Mouse (Mus musculus) liver, embryonic 12.5 days (tissue): ENCODE measurements around the gene Gm42791. TPM values are rescaled to one million over a fixed set of nuclear protein-coding genes. Genes with fewer than 3 reads are reported as not detected.

Experiments
- ATAC-seq: fragments of 200-750 bp; cut with Nextera tagmentation; 2 replicates; pipeline ENCODE4 v1.8.0; 2017; ENCODE audit warnings: moderate number of reproducible peaks, mild to moderate bottlenecking, moderate library complexity
- H3K27ac ChIP-seq: fragments of 300-500 bp; sonication (generic); 2 replicates; pipeline ENCODE4 v1.5.1; 2016; ENCODE audit warnings: mild to moderate bottlenecking
- H3K27me3 ChIP-seq: fragments of 300-500 bp; sonication (generic); replicated peaks from 2 replicates; pipeline ENCODE4 v1.6.1; 2016; ENCODE audit warnings: mild to moderate bottlenecking, moderate library complexity
- H3K36me3 ChIP-seq: fragments of 300-500 bp; sonication (generic); 2 replicates; pipeline ENCODE4 v1.6.1; 2016; ENCODE audit warnings: mild to moderate bottlenecking, moderate library complexity
- H3K4me1 ChIP-seq: fragments of 300-500 bp; sonication (generic); 2 replicates; pipeline ENCODE4 v1.6.1; 2016
- H3K4me2 ChIP-seq: fragments of 300-500 bp; sonication (generic); 2 replicates; pipeline ENCODE4 v1.6.1; 2016; ENCODE audit warnings: mild to moderate bottlenecking, moderate library complexity
- H3K4me3 ChIP-seq: fragments of 300-500 bp; sonication (generic); 2 replicates; pipeline ENCODE4 v1.5.1; 2016; ENCODE audit warnings: mild to moderate bottlenecking, moderate library complexity
- H3K9ac ChIP-seq: fragments of 300-500 bp; sonication (generic); 2 replicates; pipeline ENCODE4 v1.6.1; 2016; ENCODE audit warnings: mild to moderate bottlenecking, moderate library complexity
- H3K9me3 ChIP-seq: fragments of 300-500 bp; sonication (generic); replicated peaks from 2 replicates; pipeline ENCODE4 v1.6.1; 2016; ENCODE audit warnings: mild to moderate bottlenecking, moderate library complexity
- WGBS: fragments of 180-500 bp; shearing (Covaris S2); methylation state at CpG from one replicate; pipeline ENCODE4 v1.1.7; 2016; ENCODE audit not compliant: insufficient replicate concordance; 5-methylcytosine and 5-hydroxymethylcytosine counted together
- polyA plus RNA-seq: library from polyadenylated mRNA; unstranded; fragments of >200 nt; fragmentation: Nextera tagmentation; extraction: Ambion mirVana; gene quantifications from 2 replicates; pipeline ENCODE4 v1.2.1, GENCODE M21; 2016

Gene Gm42791
- polyA plus RNA-seq, 1 experiment from 2014 or later, result 1.7 TPM

DNA sequence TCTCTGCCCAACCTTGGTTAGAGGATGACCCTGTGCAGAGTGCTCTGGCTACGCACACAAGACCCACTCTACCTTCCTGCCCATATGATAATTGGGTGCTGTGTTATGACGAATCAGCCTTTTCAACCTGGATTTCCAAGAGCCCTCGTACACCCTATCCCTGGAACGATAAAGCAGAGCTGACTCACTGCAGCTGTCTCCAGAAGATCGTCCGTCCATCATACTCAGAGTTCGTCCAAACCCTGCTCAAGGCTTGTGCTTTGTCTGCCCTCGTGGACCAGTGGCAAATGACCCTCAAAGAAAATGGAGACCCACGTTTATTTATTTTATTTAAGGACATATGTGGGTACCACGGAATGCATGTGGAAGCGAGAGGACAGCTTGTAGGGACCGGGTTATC, 19.9 kb downstream of the Gm42791 start:
- H3K9ac ChIP-seq, result no peak overlapping the region
- WGBS, result 73% methylated on average over 12 of the region's 12 CpGs

DNA sequence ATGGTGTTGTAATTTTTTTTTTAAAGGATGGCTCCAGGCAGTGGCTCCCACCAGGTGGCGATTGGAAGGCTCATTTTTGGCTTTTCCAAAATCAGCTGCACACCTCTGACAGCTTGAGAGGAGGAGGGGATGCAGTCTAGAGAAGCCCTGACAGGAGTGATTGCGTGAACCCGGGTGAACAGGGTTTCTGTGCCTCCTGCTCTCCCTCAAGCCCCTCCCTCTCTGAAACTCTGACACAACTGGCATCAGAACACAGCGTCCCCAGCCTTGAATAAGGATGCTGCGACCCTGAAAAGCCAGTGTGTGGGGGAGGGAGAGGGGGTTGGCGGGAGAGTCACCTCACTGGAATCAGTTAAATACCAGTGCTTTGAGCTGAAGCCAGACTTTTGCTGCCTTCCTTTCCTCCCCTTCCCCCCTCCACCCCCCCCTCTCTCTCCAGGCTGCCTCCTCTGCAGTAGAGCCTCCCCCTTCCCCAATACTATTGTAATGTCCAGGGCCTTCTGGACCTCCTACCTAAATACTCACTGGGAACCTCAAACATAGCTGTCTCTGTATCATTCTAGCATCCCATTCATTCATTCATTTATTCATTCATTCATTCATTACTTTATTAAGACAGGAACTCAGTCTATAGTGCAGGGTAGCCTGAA, 21.8 kb downstream of the Gm42791 start:
- Histone ChIP-seq H3K9me3 (no peaks in the 10 kb centered on the region), H3K27me3 (no peaks in the 10 kb centered on the region)
- 24% methylated on average over 6 of the region's 6 CpGs for WGBS

More for the DNA sequence above, 19.9 kb downstream of the Gm42791 start:
- no peaks in the 10 kb centered on the region for H3K36me3 ChIP-seq
- peaks cover 60% of the 10 kb centered on the region for H3K4me1 ChIP-seq
- H3K27me3 ChIP-seq, result no peaks in the 10 kb centered on the region
- no peak overlapping the region for H3K27ac ChIP-seq
- no peaks in the 10 kb centered on the region for H3K9me3 ChIP-seq
- H3K4me3 ChIP-seq, result no peak overlapping the region
- no peak overlapping the region for H3K4me2 ChIP-seq
- no peak for ATAC-seq

DNA sequence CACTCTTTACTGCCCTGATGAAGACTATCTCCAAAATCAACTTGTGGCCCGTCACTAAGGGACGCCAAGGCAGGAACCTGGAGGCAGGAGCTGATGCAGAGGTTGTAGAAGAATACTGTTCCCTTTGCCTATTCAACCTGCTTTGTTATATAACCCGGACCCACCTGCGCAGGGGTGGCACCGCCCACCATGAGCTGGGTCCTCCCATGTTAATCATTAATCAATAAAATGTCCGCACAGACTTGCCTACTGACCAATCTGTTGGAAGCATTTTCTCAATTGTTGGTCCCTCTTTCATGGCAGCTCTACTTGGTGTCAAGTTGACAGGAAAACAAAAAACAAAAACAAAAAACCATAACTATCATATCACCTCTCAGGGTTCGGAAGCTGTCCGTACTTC, 22.8 kb downstream of the Gm42791 start:
- Histone ChIP-seq H3K4me3 (no peak overlapping the region), H3K36me3 (no peaks in the 10 kb centered on the region), H3K4me1 (peaks cover 58% of the 10 kb centered on the region), H3K9me3 (no peaks in the 10 kb centered on the region), H3K4me2 (no peak overlapping the region), H3K9ac (no peak overlapping the region), H3K27me3 (no peaks in the 10 kb centered on the region), H3K27ac (no peak overlapping the region)
- ATAC-seq, result no peak
- 81% methylated on average over 8 of the region's 8 CpGs for WGBS

More for the DNA sequence above, 21.8 kb downstream of the Gm42791 start:
- Histone ChIP-seq H3K4me1 (peaks cover 58% of the 10 kb centered on the region), H3K36me3 (no peaks in the 10 kb centered on the region), H3K9ac (no peak overlapping the region), H3K27ac (no peak overlapping the region), H3K4me3 (no peak overlapping the region), H3K4me2 (no peak overlapping the region)
- no peak for ATAC-seq

DNA sequence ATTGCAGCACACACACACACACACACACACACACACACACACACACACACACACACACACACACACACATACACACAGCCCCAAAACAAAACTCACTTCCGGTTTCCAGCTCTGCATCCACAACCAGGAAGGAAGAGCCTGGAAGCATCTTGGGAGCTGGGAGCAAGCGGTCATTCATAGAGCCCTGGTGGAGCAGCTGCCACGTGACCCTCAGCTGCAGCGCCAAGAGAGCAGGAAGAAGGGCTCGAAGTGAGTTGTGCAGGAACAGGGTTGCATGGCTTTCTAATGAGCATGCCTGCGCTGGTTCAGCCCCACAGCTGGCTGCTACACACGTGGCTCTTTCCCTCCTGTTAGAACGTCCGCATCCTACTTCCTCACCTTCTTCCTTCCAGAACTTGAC, 25.3 kb downstream of the Gm42791 start:
- H3K4me3 ChIP-seq, result no peak overlapping the region
- 49% methylated on average over 9 of the region's 9 CpGs for WGBS
- no peaks in the 10 kb centered on the region for H3K9me3 ChIP-seq
- peaks cover 78% of the 10 kb centered on the region for H3K4me1 ChIP-seq
- H3K36me3 ChIP-seq, result no peaks in the 10 kb centered on the region
- H3K27ac ChIP-seq, result no peak overlapping the region
- H3K27me3 ChIP-seq, result no peaks in the 10 kb centered on the region
- H3K9ac ChIP-seq, result no peak overlapping the region
- no peak for ATAC-seq
- H3K4me2 ChIP-seq, result no peak overlapping the region

DNA sequence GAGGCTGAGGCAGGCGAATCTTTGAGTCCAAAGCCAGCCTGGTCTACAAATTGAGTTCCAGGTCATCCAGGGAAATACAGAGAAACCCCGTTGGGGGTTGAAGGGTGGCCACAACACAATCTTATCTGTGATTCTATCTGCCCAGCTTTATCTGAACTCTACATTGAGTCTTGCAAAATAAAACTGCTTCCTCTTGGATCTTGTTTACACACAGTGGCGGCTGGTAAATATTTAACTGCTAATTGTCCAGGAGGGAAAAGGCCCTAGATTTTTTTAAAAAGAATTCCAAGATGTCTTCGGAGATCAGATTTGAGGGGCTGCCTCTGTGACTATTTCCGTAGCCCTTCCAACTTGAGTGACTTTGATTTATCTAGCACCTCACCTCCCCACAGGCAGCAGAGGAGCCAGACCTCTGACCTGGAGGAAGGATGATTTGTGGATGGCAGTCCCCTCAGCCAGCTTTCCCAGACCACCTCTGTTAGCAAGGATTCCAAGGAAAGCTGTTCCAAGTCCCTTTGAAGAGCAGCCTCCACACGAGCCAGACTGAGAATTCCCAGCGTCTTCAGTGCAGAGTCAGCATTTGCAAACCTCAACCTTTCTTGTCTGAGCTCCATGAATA, 25.9 kb downstream of the Gm42791 start:
- WGBS, result 46% methylated on average over 7 of the region's 7 CpGs
- peak overlapping the region; percentile 55; the same call in 1 of the 2 replicates for H3K27ac ChIP-seq
- no peaks in the 10 kb centered on the region for H3K9me3 ChIP-seq
- no peak overlapping the region for H3K4me3 ChIP-seq
- H3K4me1 ChIP-seq, result peaks cover 78% of the 10 kb centered on the region
- H3K27me3 ChIP-seq, result no peaks in the 10 kb centered on the region
- no peak for ATAC-seq
- H3K36me3 ChIP-seq, result no peaks in the 10 kb centered on the region
- no peak overlapping the region for H3K4me2 ChIP-seq
- H3K9ac ChIP-seq, result no peak overlapping the region

DNA sequence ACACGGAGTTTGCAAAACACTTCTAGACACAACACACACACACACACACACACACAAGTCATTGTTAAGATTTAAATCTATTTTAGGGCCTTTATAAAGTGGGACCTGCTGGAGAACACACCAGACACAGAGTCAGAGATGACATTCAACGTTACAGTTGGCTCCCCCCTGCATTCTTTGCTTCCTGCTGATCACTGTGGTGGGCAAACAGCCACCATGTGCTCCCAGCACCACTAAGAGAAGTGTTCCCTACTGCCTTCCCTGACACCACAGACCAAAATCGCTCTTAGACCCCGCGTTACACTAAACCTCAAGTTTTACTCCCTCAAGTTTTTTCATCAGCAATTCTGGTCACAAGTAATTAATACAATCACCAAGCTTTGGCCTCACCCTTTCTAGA, 26.8 kb downstream of the Gm42791 start:
- H3K4me3 ChIP-seq, result no peak overlapping the region
- no peaks in the 10 kb centered on the region for H3K9me3 ChIP-seq
- no peak overlapping the region for H3K4me2 ChIP-seq
- no peaks in the 10 kb centered on the region for H3K36me3 ChIP-seq
- peaks cover 80% of the 10 kb centered on the region for H3K4me1 ChIP-seq
- peak overlapping the region; percentile 33; the same call in 1 of the 2 replicates for H3K27ac ChIP-seq
- no peak for ATAC-seq
- H3K9ac ChIP-seq, result no peak overlapping the region
- 49% methylated on average over 5 of the region's 5 CpGs for WGBS
- no peaks in the 10 kb centered on the region for H3K27me3 ChIP-seq

DNA sequence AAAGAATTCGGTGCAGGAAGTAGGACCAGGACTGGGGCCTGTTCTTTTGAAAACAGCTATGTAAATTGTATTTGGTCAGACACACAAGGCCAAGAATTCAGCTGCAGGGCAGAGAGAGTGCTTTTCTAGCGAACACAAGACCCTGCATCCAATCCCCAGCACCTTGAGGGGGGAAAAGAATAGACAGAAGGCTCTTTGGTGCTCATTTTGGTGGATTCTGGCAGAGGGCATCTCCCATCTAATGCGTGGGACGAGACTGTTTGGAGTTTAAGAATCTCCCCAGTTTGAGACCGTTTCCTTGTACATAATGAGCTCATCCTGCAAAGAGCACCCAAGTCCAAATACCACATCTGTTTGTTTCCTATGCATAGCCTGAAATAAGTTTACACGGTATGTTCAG, 28.6 kb downstream of the Gm42791 start:
- Histone ChIP-seq H3K4me2 (peak overlapping the region; percentile 65), H3K36me3 (no peaks in the 10 kb centered on the region), H3K9ac (peak overlapping the region; percentile 47), H3K4me3 (no peak overlapping the region), H3K4me1 (peaks cover 75% of the 10 kb centered on the region), H3K27ac (peak overlapping the region; percentile 91), H3K9me3 (no peaks in the 10 kb centered on the region), H3K27me3 (no peaks in the 10 kb centered on the region)
- no peak for ATAC-seq
- WGBS, result 56% methylated on average over 6 of the region's 6 CpGs

DNA sequence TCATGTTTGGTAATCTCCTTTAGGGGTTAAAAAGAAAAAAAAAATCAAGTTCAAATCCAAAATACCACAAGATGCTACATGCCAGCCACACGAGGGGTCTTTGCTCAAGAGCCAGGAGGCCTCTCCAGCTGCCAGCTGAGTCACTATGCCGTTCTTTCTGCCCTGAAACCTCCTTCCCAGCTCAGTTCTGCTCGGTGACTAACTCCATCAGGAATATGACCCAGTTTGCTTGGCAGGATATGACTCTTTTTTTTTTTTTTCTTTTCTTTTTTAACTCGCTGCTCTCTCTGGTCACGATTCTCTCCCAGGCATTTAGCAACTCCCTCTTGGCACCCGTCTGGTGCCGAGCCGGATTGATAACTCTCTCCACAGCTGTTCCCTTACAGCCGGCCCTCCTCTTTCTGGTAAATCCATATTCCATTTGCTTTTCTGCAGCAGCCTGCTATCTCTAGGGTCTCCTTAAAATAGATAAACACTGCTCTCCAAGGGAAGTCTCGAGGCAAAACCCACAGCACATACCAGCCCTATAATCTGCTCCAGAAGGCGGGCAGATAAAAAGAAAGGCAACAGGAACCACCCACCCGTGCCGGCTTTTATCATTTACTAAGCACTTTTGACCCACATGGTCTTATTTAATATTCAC, 29.1 kb downstream of the Gm42791 start:
- Histone ChIP-seq H3K4me1 (peaks cover 69% of the 10 kb centered on the region), H3K9me3 (no peaks in the 10 kb centered on the region), H3K4me3 (peak overlapping the region; percentile 31), H3K4me2 (peak overlapping the region; percentile 65), H3K27me3 (no peaks in the 10 kb centered on the region), H3K9ac (peak overlapping the region; percentile 47; the same call in 1 of the 2 replicates), H3K27ac (peak overlapping the region; percentile 91), H3K36me3 (no peaks in the 10 kb centered on the region)
- 9% methylated on average over 13 of the region's 13 CpGs for WGBS
- peak; percentile 96 for ATAC-seq

DNA sequence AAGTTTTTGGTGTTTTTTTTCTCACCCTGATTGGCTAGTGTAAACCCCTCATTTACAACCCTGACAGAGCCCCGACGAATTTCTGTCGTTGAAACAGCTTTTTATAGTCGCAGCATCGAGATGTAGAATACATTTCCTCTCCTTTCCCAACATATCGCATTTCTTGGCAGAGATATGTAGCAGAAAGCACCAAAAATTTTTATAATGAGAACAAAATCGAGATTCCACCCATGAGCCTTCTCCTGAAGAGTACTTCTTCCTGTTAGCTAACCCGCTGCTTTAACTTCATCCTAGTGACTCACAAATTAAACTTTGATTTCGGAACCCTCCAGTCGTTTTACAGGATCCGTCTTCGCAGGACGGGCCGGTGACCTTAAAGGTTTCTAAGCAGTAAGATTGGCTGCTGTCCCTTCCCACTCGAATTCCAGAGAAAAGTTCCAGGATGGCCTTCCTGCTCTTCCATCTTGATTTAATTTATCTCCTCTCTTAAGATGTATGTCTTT, 29.8 kb downstream of the Gm42791 start:
- Histone ChIP-seq H3K27me3 (no peaks in the 10 kb centered on the region), H3K36me3 (no peaks in the 10 kb centered on the region), H3K4me3 (peak overlapping the region; percentile 31; the same call in 1 of the 2 replicates), H3K9ac (peak overlapping the region; percentile 47; the same call in 1 of the 2 replicates), H3K9me3 (no peaks in the 10 kb centered on the region), H3K4me1 (peaks cover 70% of the 10 kb centered on the region), H3K4me2 (peak overlapping the region; percentile 65), H3K27ac (peak overlapping the region; percentile 91)
- ATAC-seq, result no peak
- WGBS, result 75% methylated on average over 15 of the region's 15 CpGs

DNA sequence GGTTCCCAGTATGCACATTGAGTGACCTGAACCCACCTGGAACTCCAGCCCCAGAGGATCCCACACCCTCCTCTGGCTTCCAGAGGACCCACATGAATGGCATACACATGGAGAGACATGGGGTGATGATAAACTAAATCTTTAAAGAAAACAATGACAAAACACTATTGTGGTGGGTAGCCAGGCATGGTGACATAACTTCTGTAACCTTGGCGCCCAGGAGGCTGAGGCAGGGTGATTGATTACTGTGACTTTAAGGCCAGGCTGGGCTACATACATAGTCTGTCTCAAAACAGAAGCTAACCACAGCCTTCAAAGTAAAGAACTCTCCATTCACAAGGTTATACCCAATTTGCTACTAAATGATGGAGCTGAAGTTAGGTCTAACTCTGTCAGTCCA, 30.7 kb downstream of the Gm42791 start:
- Histone ChIP-seq H3K9ac (no peak overlapping the region), H3K4me3 (no peak overlapping the region), H3K36me3 (no peaks in the 10 kb centered on the region), H3K9me3 (no peaks in the 10 kb centered on the region), H3K27me3 (no peaks in the 10 kb centered on the region), H3K4me1 (peaks cover 71% of the 10 kb centered on the region), H3K4me2 (no peak overlapping the region), H3K27ac (0 out of 2 replicates have a peak overlapping the region, but pooled peaks have one; percentile 2)
- 53% methylated on average over 1 of the region's 1 CpGs for WGBS
- ATAC-seq, result no peak

DNA sequence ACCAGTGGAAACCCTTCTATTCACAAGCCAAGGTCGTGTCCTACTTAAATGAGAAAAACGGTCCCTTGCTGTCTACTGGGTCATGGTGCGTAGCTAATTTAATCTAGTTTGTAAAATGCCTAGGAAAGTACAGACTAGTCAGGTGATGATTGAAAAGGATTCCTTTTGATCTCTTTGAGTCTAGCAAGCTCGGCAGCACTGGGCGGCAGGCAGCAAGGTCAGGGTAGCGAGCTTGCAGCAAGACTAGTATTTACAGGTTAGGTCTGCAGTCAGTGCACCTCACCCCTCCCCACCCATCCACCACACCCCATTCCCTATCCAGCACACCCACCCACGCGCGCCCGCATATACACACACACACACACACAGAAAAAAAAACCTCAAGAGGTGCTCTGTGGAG, 34.7 kb downstream of the Gm42791 start:
- Histone ChIP-seq H3K9ac (peak overlapping the region; percentile 66), H3K27me3 (no peaks in the 10 kb centered on the region), H3K36me3 (no peaks in the 10 kb centered on the region), H3K4me3 (no peak overlapping the region), H3K27ac (peak overlapping the region; percentile 71), H3K9me3 (no peaks in the 10 kb centered on the region), H3K4me1 (peaks cover 66% of the 10 kb centered on the region), H3K4me2 (peak overlapping the region; percentile 85)
- no peak for ATAC-seq
- 71% methylated on average over 10 of the region's 10 CpGs for WGBS
